Mouse (Mus musculus): ENCODE measurements around the gene Prox2. TPM values are rescaled to one million over a fixed set of nuclear protein-coding genes. Genes with fewer than 3 reads are reported as not detected.

Prox2 gene
- polyA plus RNA-seq, 1 experiment from 2014 or later: 3.7 TPM

- no peak for ATAC-seq (ENCODE audit: low FRiP score, low read depth)
- no peak overlapping the region for H3K4me3 ChIP-seq
- H3K27me3 ChIP-seq: no peaks in the 10 kb centered on the region
- H3K9ac ChIP-seq (replicated peaks): no peak overlapping the region
- no peaks in the 10 kb centered on the region for H3K9me3 ChIP-seq
- H3K36me3 ChIP-seq: peaks cover 32% of the 10 kb centered on the region
- H3K4me2 ChIP-seq (replicated peaks): no peak overlapping the region
- no peaks in the 10 kb centered on the region for H3K4me1 ChIP-seq
- 89% methylated on average over 2 of the region's 2 CpGs for WGBS
- H3K27ac ChIP-seq (replicated peaks): no peak overlapping the region
Observed at GRCm38 (mm10) chr12:85084257-85084656, 26.3 kb downstream of the Prox2 start.

- Histone ChIP-seq H3K9ac (replicated peaks) (no peak overlapping the region), H3K27me3 (no peaks in the 10 kb centered on the region), H3K36me3 (peaks cover 26% of the 10 kb centered on the region), H3K4me2 (replicated peaks) (no peak overlapping the region), H3K9me3 (no peaks in the 10 kb centered on the region), H3K4me1 (no peaks in the 10 kb centered on the region), H3K27ac (replicated peaks) (no peak overlapping the region), H3K4me3 (no peak overlapping the region)
- ATAC-seq (ENCODE audit: low FRiP score, low read depth): no peak
- 93% methylated on average over 3 of the region's 3 CpGs for WGBS
Observed at GRCm38 (mm10) chr12:85077100-85077499, 33.5 kb downstream of the Prox2 start.

GRCm38 (mm10) chr12:85071043-85071442, 39.5 kb downstream of the Prox2 start:
- H3K9ac ChIP-seq (replicated peaks): no peak overlapping the region
- no peak for ATAC-seq (ENCODE audit: low FRiP score, low read depth)
- no peak overlapping the region for H3K4me2 ChIP-seq (replicated peaks)
- no peaks in the 10 kb centered on the region for H3K4me1 ChIP-seq
- H3K27ac ChIP-seq (replicated peaks): no peak overlapping the region
- no peaks in the 10 kb centered on the region for H3K9me3 ChIP-seq
- no peaks in the 10 kb centered on the region for H3K27me3 ChIP-seq
- no peak overlapping the region for H3K4me3 ChIP-seq
- peaks cover 60% of the 10 kb centered on the region for H3K36me3 ChIP-seq

- Histone ChIP-seq H3K4me3 (no peak overlapping the region), H3K4me2 (replicated peaks) (no peak overlapping the region), H3K9ac (replicated peaks) (no peak overlapping the region), H3K4me1 (no peaks in the 10 kb centered on the region), H3K27ac (replicated peaks) (no peak overlapping the region), H3K9me3 (no peaks in the 10 kb centered on the region), H3K27me3 (no peaks in the 10 kb centered on the region), H3K36me3 (peaks cover 59% of the 10 kb centered on the region)
- 82% methylated on average over 6 of the region's 6 CpGs for WGBS
- ATAC-seq (ENCODE audit: low FRiP score, low read depth): no peak
Observed at GRCm38 (mm10) chr12:85051218-85051617, 59.3 kb downstream of the Prox2 start.

Other genes starting within 250 kb of the Prox2 start
- gene Ltbp2, start 234.2 kb downstream of the Prox2 start, polyA plus RNA-seq (2016; fragmentation: Nextera tagmentation; extraction: Ambion mirVana): 0.43 TPM in 1 of 2 replicates, not detected in the other
- gene Fcf1, start 139.9 kb downstream of the Prox2 start, polyA plus RNA-seq (2016; fragmentation: Nextera tagmentation; extraction: Ambion mirVana): 131 and 133 TPM in 2 replicates
- gene Arel1, start 139.9 kb downstream of the Prox2 start, polyA plus RNA-seq (2016; fragmentation: Nextera tagmentation; extraction: Ambion mirVana): 29.2 and 31.0 TPM in 2 replicates
- 43.7 and 44.6 TPM in 2 replicates for gene Ylpm1, start 114.4 kb downstream of the Prox2 start, polyA plus RNA-seq (2016; fragmentation: Nextera tagmentation; extraction: Ambion mirVana)
- 101 and 107 TPM in 2 replicates for gene Dlst, start 74 bp upstream of the Prox2 start, polyA plus RNA-seq (2016; fragmentation: Nextera tagmentation; extraction: Ambion mirVana)
- 5.4 and 6.1 TPM in 2 replicates for gene Rps6kl1, start 40.5 kb upstream of the Prox2 start, polyA plus RNA-seq (2016; fragmentation: Nextera tagmentation; extraction: Ambion mirVana)
- 5.7 and 6.2 TPM in 2 replicates for gene Pgf, start 67.0 kb upstream of the Prox2 start, polyA plus RNA-seq (2016; fragmentation: Nextera tagmentation; extraction: Ambion mirVana)
- 85.7 and 86.6 TPM in 2 replicates for gene Eif2b2, start 108.7 kb upstream of the Prox2 start, polyA plus RNA-seq (2016; fragmentation: Nextera tagmentation; extraction: Ambion mirVana)
- 9.8 and 10.5 TPM in 2 replicates for gene Mlh3, start 159.8 kb upstream of the Prox2 start, polyA plus RNA-seq (2016; fragmentation: Nextera tagmentation; extraction: Ambion mirVana)
- gene Acyp1, start 177.7 kb upstream of the Prox2 start, polyA plus RNA-seq (2016; fragmentation: Nextera tagmentation; extraction: Ambion mirVana): 63.9 and 73.7 TPM in 2 replicates
- 1.1 and 1.2 TPM in 2 replicates for gene Zc2hc1c, start 177.8 kb upstream of the Prox2 start, polyA plus RNA-seq (2016; fragmentation: Nextera tagmentation; extraction: Ambion mirVana)
- 21.1 and 26.1 TPM in 2 replicates for gene Nek9, start 228.6 kb upstream of the Prox2 start, polyA plus RNA-seq (2016; fragmentation: Nextera tagmentation; extraction: Ambion mirVana)